Mouse (Mus musculus) bone marrow, adult 2 months (tissue): ENCODE results near the gene Kcng3.

Experiments used
- CTCF ChIP-seq: fragments of 200-500 bp; IDR thresholded peaks from 2 replicates; pipeline ENCODE4 v1.5.1; 2011; ENCODE audit warnings: low read length, control low read depth; ENCODE audit not compliant: control insufficient read depth, insufficient read depth
- POLR2A ChIP-seq: fragments of 200-500 bp; IDR thresholded peaks from 2 replicates; pipeline ENCODE4 v1.6.1; 2011; ENCODE audit warnings: low read depth, mild to moderate bottlenecking, control low read depth, low read length, borderline replicate concordance; ENCODE audit not compliant: control insufficient read depth

- TF ChIP-seq CTCF: peak; percentile 64; the same call in 1 of the 2 replicates
- no peak for TF ChIP-seq POLR2A
These were observed 5.7 kb upstream of the Kcng3 start for GRCm38 (mm10) chr17:83637393-83637792.
